Mouse (Mus musculus) bone marrow, adult 2 months (tissue): Measurements from ENCODE around the gene Gpx2.

Experiments
- CTCF ChIP-seq: fragments of 200-500 bp; IDR thresholded peaks from 2 replicates; pipeline ENCODE4 v1.5.1; 2011; ENCODE audit warnings: low read length, control low read depth; ENCODE audit not compliant: control insufficient read depth, insufficient read depth
- POLR2A ChIP-seq: fragments of 200-500 bp; IDR thresholded peaks from 2 replicates; pipeline ENCODE4 v1.6.1; 2011; ENCODE audit warnings: low read depth, mild to moderate bottlenecking, control low read depth, low read length, borderline replicate concordance; ENCODE audit not compliant: control insufficient read depth

- TF ChIP-seq POLR2A, result no peak
- no peak for TF ChIP-seq CTCF
These were observed 16.9 kb downstream of the Gpx2 start for GRCm38 (mm10) chr12:76778305-76779083.
